Mouse (Mus musculus) G1E (cell line): ENCODE measurements at regions not wholly inside any gene's neighbourhood (a gene's known extent, or its start where the extent isn't known, plus 50 kb on each side); places are given as distances from the start of the nearest gene placed in this dataset.

Experiments used
- CTCF ChIP-seq: IDR thresholded peaks from 2 replicates; pipeline ENCODE4 v1.5.1; 2012; ENCODE audit warnings: low read depth, low read length, inconsistent platforms, mixed read lengths
- GATA1 ChIP-seq: IDR thresholded peaks from 2 replicates; pipeline ENCODE4 v1.6.1; 2012; ENCODE audit warnings: borderline replicate concordance, low read length, inconsistent platforms, mixed read lengths
- GATA2 ChIP-seq: IDR thresholded peaks from 2 replicates; pipeline ENCODE4 v1.6.1; 2012; ENCODE audit warnings: low read depth, low read length, inconsistent platforms, borderline replicate concordance
- TAL1 ChIP-seq: conservative IDR thresholded peaks from 2 replicates; pipeline ENCODE4 v1.6.1; 2012; ENCODE audit warnings: low read depth, low read length, inconsistent platforms, mixed read lengths

GRCm38 (mm10) chr11:19468803-19469202, 450.0 kb upstream of the Meis1 start:
- no peak for TF ChIP-seq CTCF
- TF ChIP-seq GATA2 = no peak
- TF ChIP-seq GATA1 = no peak
- no peak for TF ChIP-seq TAL1
